Mouse (Mus musculus): ENCODE data around the gene Rrp8. TPM values are rescaled to one million over a fixed set of nuclear protein-coding genes. Genes with fewer than 3 reads are reported as not detected.

The Rrp8 gene
- total RNA-seq, 2 experiments from 2014 or later = 15.3 to 17.6 TPM

GRCm38 (mm10) chr7:105703184-105703583, 34.0 kb downstream of the Rrp8 start:
- no peak for DNase-seq

- DNase-seq = no peak
Measured at GRCm38 (mm10) chr7:105690875-105691274, 46.3 kb downstream of the Rrp8 start.

- DNase-seq = no peak
Measured at GRCm38 (mm10) chr7:105685541-105686197, 51.5 kb downstream of the Rrp8 start.

Other genes starting within 250 kb of the Rrp8 start
- gene Smpd1, start 183.0 kb downstream of the Rrp8 start, total RNA-seq (2021) = 10 to 100 TPM; 59.2 to 68.1 TPM
- 10 to 100 TPM; 19.6 to 25.2 TPM for gene Apbb1, start 155.7 kb downstream of the Rrp8 start, total RNA-seq (2021)
- gene Hpx, start 137.2 kb downstream of the Rrp8 start, total RNA-seq (2021) = 100 to 1,000 TPM; 313 to 789 TPM
- gene Trim3, start 103.8 kb downstream of the Rrp8 start, total RNA-seq (2021) = 10 to 100 TPM; 32.5 to 45.1 TPM
- gene Timm10b, start 97.3 kb downstream of the Rrp8 start, total RNA-seq (2021) = 100 to 1,000 TPM; 129 to 132 TPM
- 10 to 100 TPM; 48.3 to 57.8 TPM for gene Arfip2, start 97.0 kb downstream of the Rrp8 start, total RNA-seq (2021)
- 10 to 100 TPM in 1 of 2 experiments, 1 to 10 TPM in 1; 6.3 to 10.4 TPM for gene Gm45799, start 96.8 kb downstream of the Rrp8 start, total RNA-seq (2021)
- 1 to 10 TPM; 3.0 to 4.7 TPM for gene Dnhd1, start 86.6 kb downstream of the Rrp8 start, total RNA-seq (2021)
- gene Ilk, start 793 bp downstream of the Rrp8 start, total RNA-seq (2021) = 100 to 1,000 TPM; 135 to 139 TPM
- 100 to 1,000 TPM; 167 to 172 TPM for gene Taf10, start 7.0 kb upstream of the Rrp8 start, total RNA-seq (2021)
- 10 to 100 TPM; 65.5 to 68.8 TPM for gene Tpp1, start 14.8 kb upstream of the Rrp8 start, total RNA-seq (2021)
- 10 to 100 TPM; 11.8 to 17.1 TPM for gene Dchs1, start 50.3 kb upstream of the Rrp8 start, total RNA-seq (2021)
- gene Mrpl17, start 73.7 kb upstream of the Rrp8 start, total RNA-seq (2021) = 100 to 1,000 TPM; 208 to 232 TPM
- 1 to 10 TPM; 1.5 to 4.0 TPM for gene Gm4070, start 216.6 kb upstream of the Rrp8 start, total RNA-seq (2021)

Data from adrenal gland, postnatal 10 days (tissue).